Mouse (Mus musculus) stomach, postnatal 0 days (tissue): Measurements from ENCODE around the gene Herc2. TPM values are rescaled to one million over a fixed set of nuclear protein-coding genes. Genes with fewer than 3 reads are reported as not detected.
"Not testable (repeated sequence)": the region's sequence is repeated elsewhere in the genome, so short reads cannot be mapped to it uniquely, and the experiment has no call there.

Experiments used
- ATAC-seq: fragments of 200-750 bp; cut with Nextera tagmentation; 2 replicates; pipeline ENCODE4 v1.8.0; 2017; ENCODE audit not compliant: low FRiP score, low TSS enrichment
- DNase-seq: peaks from one replicate; pipeline ENCODE4 v3.0.0-alpha.2; 2016; ENCODE audit warnings: low spot score
- H3K27ac ChIP-seq: fragments of 300-500 bp; sonication (generic); replicated peaks from 2 replicates; pipeline ENCODE4 v1.5.1; 2014; ENCODE audit warnings: mild to moderate bottlenecking, control low read depth
- H3K27me3 ChIP-seq: fragments of 300-500 bp; sonication (generic); 2 replicates; pipeline ENCODE4 v1.6.1; 2014; ENCODE audit warnings: low read length; ENCODE audit not compliant: control insufficient read depth, insufficient read depth
- H3K36me3 ChIP-seq: fragments of 300-500 bp; sonication (generic); 2 replicates; pipeline ENCODE4 v1.6.1; 2014; ENCODE audit warnings: low read length, mixed read lengths; ENCODE audit not compliant: control insufficient read depth, insufficient read depth
- H3K4me1 ChIP-seq: fragments of 300-500 bp; sonication (generic); replicated peaks from 2 replicates; pipeline ENCODE4 v1.6.1; 2014; ENCODE audit warnings: antibody characterized with exemption; ENCODE audit not compliant: control insufficient read depth, insufficient read depth
- H3K4me2 ChIP-seq: fragments of 300-500 bp; sonication (generic); replicated peaks from 2 replicates; pipeline ENCODE4 v1.6.1; 2014; ENCODE audit warnings: low read depth, mild to moderate bottlenecking, control low read depth, moderate library complexity
- H3K4me3 ChIP-seq: fragments of 300-500 bp; sonication (generic); 2 replicates; pipeline ENCODE4 v1.5.1; 2014; ENCODE audit warnings: low read depth, low read length, control low read depth
- H3K9ac ChIP-seq: fragments of 300-500 bp; sonication (generic); 2 replicates; pipeline ENCODE4 v1.6.1; 2014; ENCODE audit warnings: mild to moderate bottlenecking, low read length, control low read depth, mixed read lengths
- H3K9me3 ChIP-seq: fragments of 300-500 bp; sonication (generic); 2 replicates; pipeline ENCODE4 v1.6.1; 2016; ENCODE audit warnings: low read length; ENCODE audit not compliant: control insufficient read depth
- CTCF ChIP-seq: IDR thresholded peaks from 2 replicates; pipeline ENCODE4 v1.5.1; 2016; ENCODE audit warnings: antibody characterized with exemption, low read depth, mild to moderate bottlenecking, moderate library complexity
- EP300 ChIP-seq: optimal IDR thresholded peaks from 2 replicates; pipeline ENCODE3; 2016; ENCODE audit warnings: antibody characterized with exemption
- WGBS: fragments of 180-500 bp; shearing (Covaris S2); extraction: QIAGEN DNeasy Blood & Tissue Kit; methylation state at CpG from one replicate; pipeline ENCODE4 v1.1.7; 2014; 5-methylcytosine and 5-hydroxymethylcytosine counted together
- polyA plus RNA-seq: library from polyadenylated mRNA; unstranded; fragments of >200 nt; fragmentation: Nextera tagmentation; extraction: Ambion mirVana; gene quantifications from 2 replicates; pipeline ENCODE4 v1.2.1, GENCODE M21; 2015

Gene Herc2
- 10.9 and 11.9 TPM in 2 replicates for polyA plus RNA-seq

- no peaks in the 10 kb centered on the region for H3K27me3 ChIP-seq
- WGBS, result under 1% methylated on average over 47 of the region's 47 CpGs
- H3K27ac ChIP-seq, result peak within 1 kb of the TSS; percentile 96
- H3K36me3 ChIP-seq, result no peaks in the 10 kb centered on the region
- TF ChIP-seq EP300, result no peak
- TF ChIP-seq CTCF, result peak; percentile 20; the same call in 1 of the 2 replicates
- peak within 1 kb of the TSS; percentile 79 for H3K4me3 ChIP-seq
- peak within 1 kb of the TSS; percentile 65 for H3K4me2 ChIP-seq
- peak within 1 kb of the TSS; percentile 83 for H3K9ac ChIP-seq
- ATAC-seq (peak; percentile 100), DNase-seq (peak; percentile 100)
- 0 out of 2 replicates have a peak, but pooled peaks cover 4% of the 10 kb centered on the region for H3K4me1 ChIP-seq
- H3K9me3 ChIP-seq, result no peaks in the 10 kb centered on the region
Observed at GRCm38 (mm10) chr7:56049831-56050321, at the start of gene Herc2. Gene Herc2 (plus strand): TSS chr7:56050196.

DNA sequence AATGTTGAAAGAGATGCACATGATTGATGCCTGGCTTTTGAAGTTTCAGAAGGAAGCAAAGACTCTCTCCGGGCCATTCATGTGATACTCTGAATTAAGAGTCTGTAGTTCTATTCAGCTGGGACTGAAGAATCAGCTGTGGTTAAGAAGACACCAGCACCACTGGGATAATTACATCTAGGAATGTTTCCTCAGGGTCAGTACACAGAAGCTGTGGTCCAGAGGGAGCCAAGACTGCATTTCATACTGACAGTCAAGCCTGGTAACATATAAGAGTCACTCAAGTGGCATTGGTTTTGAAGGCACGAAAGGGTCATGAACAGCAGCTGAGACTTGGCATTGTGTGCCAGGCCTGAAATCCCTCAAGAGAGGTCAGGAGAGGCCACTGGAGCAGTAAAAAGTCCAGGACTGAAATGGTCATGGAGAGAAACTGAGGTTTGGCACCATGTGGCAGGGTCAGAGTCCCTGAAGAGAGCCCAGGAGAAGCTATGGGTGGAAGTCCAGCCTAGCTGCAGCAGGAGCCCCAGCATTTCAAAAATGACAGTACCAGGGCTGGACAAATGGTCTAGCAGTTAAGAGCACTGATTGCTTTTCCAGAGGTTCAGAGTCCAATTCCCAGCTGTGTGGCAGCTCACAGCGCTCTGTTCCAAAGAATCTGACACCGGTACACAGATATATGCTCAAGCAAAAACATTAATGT lies 39.5 kb upstream of the Herc2 start:
- H3K27ac ChIP-seq, result no peak overlapping the region
- H3K4me2 ChIP-seq, result no peak overlapping the region
- DNase-seq (peak; percentile 20), ATAC-seq (peak; percentile 42; the same call in 1 of the 2 replicates)
- TF ChIP-seq EP300, result no peak
- TF ChIP-seq CTCF, result no peak
- H3K9ac ChIP-seq, result no peak overlapping the region
- 78% methylated on average over 4 of the region's 4 CpGs for WGBS
- H3K9me3 ChIP-seq, result no peaks in the 10 kb centered on the region
- no peaks in the 10 kb centered on the region for H3K36me3 ChIP-seq
- no peaks in the 10 kb centered on the region for H3K4me1 ChIP-seq
- no peaks in the 10 kb centered on the region for H3K27me3 ChIP-seq
- H3K4me3 ChIP-seq, result no peak overlapping the region

DNA sequence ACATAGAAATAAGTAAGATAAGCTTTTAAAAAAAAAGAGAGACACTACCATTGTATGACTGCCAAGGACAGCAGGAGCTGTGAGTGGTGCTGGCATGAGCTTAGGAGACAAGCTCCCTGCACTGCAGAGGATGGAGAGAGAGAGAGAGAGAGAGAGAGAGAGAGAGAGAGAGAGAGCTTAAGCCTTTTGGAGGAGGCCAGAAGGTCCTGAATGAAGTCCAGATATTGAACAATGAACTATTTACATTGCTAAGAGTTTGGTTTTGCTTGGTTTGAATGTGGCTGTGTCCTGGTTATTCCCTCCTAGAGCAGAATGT lies 39.0 kb upstream of the Herc2 start:
- Histone ChIP-seq H3K9me3 (no peaks in the 10 kb centered on the region), H3K4me2 (no peak overlapping the region), H3K4me1 (no peaks in the 10 kb centered on the region), H3K9ac (no peak overlapping the region), H3K36me3 (no peaks in the 10 kb centered on the region), H3K27ac (no peak overlapping the region), H3K4me3 (no peak overlapping the region), H3K27me3 (no peaks in the 10 kb centered on the region)
- no peak for TF ChIP-seq EP300
- no peak for TF ChIP-seq CTCF
- DNase-seq (no peak), ATAC-seq (peak; percentile 42; the same call in 1 of the 2 replicates)

DNA sequence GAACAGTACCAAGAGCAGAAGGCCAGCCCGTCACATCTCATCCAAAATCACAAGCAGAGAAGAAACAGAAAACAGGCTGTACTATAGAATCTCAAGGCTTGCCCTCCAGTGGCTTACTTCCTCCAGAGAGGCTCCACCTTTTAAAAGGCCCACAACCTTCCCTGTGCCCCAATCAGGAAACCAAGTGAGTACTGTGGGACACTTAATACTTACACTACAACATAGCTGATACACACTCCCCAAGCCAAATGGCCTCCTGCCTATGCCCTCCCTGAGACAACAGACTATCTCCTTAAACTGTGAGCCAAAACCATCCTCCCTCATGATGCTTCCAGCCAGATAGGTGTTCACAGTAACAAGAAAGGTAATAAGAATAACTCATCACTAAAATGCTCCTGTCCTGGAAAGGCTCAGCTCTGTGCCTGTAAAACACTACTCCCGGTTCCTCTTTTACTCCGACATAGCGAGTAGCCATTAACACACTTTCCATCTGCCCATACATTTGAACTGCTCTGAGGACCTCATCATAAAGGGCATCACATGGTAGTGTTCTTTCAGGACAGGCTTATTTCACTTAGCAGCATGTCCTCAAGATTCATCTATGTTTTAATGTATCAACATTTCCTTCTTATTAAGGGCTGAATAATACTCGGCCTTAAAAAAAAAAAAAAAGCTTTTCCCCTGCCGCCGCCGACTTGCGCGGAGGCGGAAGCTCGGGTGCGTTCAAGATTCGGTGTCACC lies 36.6 kb upstream of the Herc2 start:
- ATAC-seq (no peak), DNase-seq (no peak)
- WGBS, result 97% methylated on average over 14 of the region's 14 CpGs
- H3K27ac ChIP-seq, result no peak overlapping the region
- no peak for TF ChIP-seq EP300
- TF ChIP-seq CTCF, result no peak
- no peaks in the 10 kb centered on the region for H3K27me3 ChIP-seq
- H3K4me1 ChIP-seq, result no peaks in the 10 kb centered on the region
- H3K9me3 ChIP-seq, result no peaks in the 10 kb centered on the region
- no peak overlapping the region for H3K4me2 ChIP-seq
- no peak overlapping the region for H3K4me3 ChIP-seq
- no peak overlapping the region for H3K9ac ChIP-seq
- no peaks in the 10 kb centered on the region for H3K36me3 ChIP-seq

- not testable (repeated sequence) for H3K4me2 ChIP-seq, H3K27ac ChIP-seq, H3K27me3 ChIP-seq, H3K4me3 ChIP-seq, H3K36me3 ChIP-seq, H3K4me1 ChIP-seq, ATAC-seq, DNase-seq, H3K9me3 ChIP-seq, H3K9ac ChIP-seq
- 76% methylated on average over 6 of the region's 18 CpGs for WGBS
Observed at GRCm38 (mm10) chr7:56014002-56014702, 35.8 kb upstream of the Herc2 start.
